Mouse (Mus musculus) left cerebral cortex, postnatal 14 days (tissue): ENCODE results near the gene Ptrh1. TPM values are rescaled to one million over a fixed set of nuclear protein-coding genes. Genes with fewer than 3 reads are reported as not detected.

Experiments
- DNase-seq, 2 experiments: peaks; one replicate each; pipeline ENCODE4 v3.0.0; 2021 to 2022; ENCODE audit warnings: low spot score in 2 of 2, mixed read lengths in 1 of 2
- intact Hi-C: fragments of 180-260 bp; cut with DNase I; formaldehyde crosslinking; loops from one replicate; pipeline ENCODE4 v1.15.1; 2025
- total RNA-seq, 2 experiments: library from RNA; stranded (reverse); gene quantifications; 2 replicates each; pipeline ENCODE4 v1.2.3; 2021

Gene Ptrh1
- total RNA-seq, 2 experiments from 2014 or later = 6.1 to 7.6 TPM

DNA sequence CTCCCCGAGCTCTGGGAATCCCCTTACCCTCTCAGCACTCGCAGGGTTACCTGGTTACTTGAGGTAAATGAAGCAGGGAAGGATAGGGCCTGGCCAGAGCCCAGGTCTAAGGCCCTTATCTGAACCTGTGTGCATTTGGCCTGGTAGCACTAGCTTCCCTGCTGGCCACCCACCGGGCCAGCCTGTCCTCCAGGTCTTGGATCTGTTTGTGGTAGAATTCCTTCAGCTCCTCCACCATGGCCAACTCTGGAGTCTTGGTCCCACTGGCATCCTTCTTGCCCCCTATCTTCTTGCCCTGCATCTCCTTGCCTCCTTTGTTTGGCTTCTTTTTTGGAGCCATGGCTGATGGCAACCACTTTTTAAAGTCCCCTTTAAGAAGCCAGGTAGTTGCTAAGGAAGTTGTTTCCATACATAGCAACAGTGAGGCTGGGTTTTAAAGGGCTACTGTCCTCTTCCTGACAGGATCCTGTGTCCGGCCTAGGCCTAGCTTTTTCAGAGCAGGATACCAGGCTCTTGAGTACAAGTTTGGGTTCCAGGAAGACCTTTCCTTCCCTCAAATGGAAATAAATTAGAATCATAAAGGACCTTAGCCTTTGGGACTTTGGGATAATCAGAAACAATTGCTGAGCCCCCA lies 8.6 kb downstream of the Ptrh1 start, which contains the start of gene Cfap157:
Gene Cfap157, minus strand, starts transcription at position 381 of the 634 bp plus-strand sequence.
- intact Hi-C loops = loop anchor here (2.0 kb wide), 1 partner anchor 71 kb away; no protein-coding TSS in a partner anchor
- peak; percentile 39 to 61 for DNase-seq

GRCm38 (mm10) chr2:32787176-32787575 lies 11.6 kb downstream of the Ptrh1 start:
- intact Hi-C loops = no loop called here
- DNase-seq = peak in 1 of 2 experiments; percentile 48

DNA sequence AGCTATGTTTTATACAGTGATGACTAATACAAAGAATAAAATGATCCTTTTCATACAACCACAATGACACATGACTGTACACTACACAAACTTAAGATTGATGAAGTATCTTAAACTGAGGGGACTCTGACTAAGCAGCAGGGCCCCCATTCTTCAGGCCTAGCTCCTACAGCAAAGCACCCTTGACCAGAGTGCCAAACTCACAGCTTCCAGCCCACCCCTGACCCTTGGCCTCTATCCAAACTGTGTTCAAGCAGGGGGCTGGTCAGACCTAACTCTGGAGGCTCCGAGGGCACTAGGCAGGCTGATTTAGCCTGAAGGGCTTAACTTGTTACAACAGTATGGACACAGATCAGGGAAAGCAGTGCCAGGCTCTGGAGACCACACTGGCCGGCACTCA lies 13.0 kb downstream of the Ptrh1 start:
- DNase-seq = no peak
- intact Hi-C loops = no loop called here

DNA sequence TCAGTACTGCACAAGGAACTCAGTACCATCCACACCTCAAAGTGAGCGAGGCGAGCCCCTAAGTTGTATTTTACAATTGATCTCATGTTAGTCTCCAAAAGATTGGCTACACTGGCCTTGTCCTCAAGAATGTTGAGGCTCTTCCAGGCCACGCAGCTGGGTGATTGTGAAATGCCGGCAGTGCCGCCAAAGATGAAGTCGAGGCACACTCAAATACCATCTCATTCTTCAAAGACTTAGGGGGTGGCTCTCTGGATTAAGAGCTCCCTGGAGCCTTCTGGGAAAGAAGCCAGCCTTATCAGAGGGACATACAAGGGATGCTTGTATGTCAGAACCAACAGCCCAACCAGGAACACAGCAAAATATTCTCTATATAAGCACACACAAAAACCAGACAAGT lies 15.7 kb downstream of the Ptrh1 start:
- DNase-seq = peak in 1 of 2 experiments; percentile 47
- intact Hi-C loops = no loop called here

GRCm38 (mm10) chr2:32795748-32796418 lies 20.3 kb downstream of the Ptrh1 start:
- DNase-seq = no peak
- intact Hi-C loops = no loop called here

DNA sequence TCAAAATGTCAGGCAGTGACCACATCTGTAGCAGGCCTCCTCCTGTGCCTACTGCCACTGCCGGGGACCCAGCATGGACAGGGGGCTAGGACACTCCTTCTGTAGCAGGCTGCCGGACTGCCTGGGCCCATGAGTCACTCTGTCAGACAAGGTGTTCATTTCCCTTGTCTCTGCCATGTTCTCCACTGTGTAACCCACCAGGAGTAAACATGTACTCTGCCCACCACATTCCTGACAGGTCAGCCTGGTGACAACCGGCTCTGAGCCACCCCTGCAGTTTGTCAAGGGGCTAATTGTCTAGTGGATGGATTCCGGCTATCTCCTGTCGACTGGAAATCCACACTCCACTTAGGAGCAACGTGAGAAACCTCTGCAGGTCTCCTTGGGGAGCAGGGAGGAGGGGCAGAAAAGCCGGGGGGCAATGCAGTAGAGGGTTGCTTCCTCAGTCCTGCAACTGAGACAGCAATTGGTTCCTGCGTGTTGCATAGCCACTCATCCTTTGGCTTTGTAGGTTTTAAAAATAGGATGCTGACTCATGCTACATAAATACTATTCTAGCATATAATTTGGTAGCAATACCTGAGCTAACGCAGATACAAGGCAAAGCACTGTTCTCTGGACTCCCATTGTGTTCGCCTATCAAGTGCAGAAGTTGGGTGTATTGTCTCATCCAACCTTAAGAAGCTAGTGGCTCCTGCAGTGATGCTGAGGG lies 22.8 kb downstream of the Ptrh1 start:
- intact Hi-C loops = no loop called here
- DNase-seq = peak in 1 of 2 experiments; percentile 72

GRCm38 (mm10) chr2:32808816-32809566 lies 33.4 kb downstream of the Ptrh1 start:
- intact Hi-C loops = no loop called here
- no peak for DNase-seq

GRCm38 (mm10) chr2:32811959-32812358 lies 36.4 kb downstream of the Ptrh1 start:
- DNase-seq = no peak
- intact Hi-C loops = no loop called here

DNA sequence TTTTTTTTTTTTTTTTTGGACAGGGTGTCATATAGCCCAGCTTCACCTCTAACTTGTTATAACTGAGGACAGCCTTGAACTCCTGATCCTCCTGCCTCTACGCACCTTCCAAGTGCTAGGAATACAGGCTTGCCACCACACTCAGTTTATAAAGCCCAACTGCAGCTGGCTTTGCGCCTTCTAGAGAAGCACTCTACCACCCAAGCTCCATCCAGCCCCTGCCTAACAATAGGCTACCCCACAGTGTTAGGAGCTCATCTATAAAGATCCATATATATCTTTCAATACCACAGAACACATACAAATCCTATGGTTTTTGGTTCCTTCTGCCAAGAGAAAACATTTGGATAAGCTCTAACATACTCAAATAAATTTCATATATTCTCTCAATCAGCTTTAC lies 40.9 kb downstream of the Ptrh1 start:
- no peak for DNase-seq
- intact Hi-C loops = loop anchor here (5.0 kb wide), 1 partner anchor 36 kb away; no protein-coding TSS in a partner anchor

DNA sequence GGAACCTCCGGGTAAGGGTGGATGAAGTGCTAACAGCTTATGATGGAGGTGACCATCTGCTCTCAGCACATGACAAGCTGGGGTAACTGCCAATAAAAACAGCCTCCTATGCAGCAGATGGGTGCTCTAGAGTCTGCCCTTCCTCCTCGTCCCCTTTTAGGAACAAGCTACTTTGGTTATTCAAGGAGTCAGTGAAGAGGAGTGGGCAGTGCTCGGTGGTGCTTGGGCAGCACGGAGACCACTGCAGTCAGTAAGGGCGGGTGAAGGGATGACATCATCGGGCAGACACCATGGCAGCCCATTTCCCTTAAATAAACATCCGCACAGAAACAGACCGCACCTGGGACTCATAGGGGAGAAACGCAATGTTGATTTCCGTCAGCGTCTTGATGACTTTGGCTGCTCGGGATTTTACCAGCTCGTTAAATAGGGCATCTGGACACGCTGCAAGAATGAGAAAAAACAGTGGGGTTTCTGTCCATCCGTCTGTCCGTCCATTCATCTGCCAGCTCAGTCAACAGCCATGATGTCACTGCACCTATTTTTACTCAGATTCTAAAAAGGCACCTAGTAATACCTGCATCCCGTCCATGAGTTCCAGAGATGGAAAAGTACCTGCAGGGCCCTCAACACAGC lies 41.5 kb downstream of the Ptrh1 start:
- DNase-seq = peak; percentile 65 to 88
- intact Hi-C loops = loop anchor here (5.0 kb wide), 1 partner anchor 35 kb away; no protein-coding TSS in a partner anchor

GRCm38 (mm10) chr2:32817589-32817988 lies 42.0 kb downstream of the Ptrh1 start:
- intact Hi-C loops = loop anchor here (5.0 kb wide), 1 partner anchor 35 kb away; no protein-coding TSS in a partner anchor
- no peak for DNase-seq

- intact Hi-C loops = loop anchor here (5.0 kb wide), 1 partner anchor 34 kb away; no protein-coding TSS in a partner anchor
- DNase-seq = no peak
Observed at GRCm38 (mm10) chr2:32818208-32818607, 42.6 kb downstream of the Ptrh1 start.

DNA sequence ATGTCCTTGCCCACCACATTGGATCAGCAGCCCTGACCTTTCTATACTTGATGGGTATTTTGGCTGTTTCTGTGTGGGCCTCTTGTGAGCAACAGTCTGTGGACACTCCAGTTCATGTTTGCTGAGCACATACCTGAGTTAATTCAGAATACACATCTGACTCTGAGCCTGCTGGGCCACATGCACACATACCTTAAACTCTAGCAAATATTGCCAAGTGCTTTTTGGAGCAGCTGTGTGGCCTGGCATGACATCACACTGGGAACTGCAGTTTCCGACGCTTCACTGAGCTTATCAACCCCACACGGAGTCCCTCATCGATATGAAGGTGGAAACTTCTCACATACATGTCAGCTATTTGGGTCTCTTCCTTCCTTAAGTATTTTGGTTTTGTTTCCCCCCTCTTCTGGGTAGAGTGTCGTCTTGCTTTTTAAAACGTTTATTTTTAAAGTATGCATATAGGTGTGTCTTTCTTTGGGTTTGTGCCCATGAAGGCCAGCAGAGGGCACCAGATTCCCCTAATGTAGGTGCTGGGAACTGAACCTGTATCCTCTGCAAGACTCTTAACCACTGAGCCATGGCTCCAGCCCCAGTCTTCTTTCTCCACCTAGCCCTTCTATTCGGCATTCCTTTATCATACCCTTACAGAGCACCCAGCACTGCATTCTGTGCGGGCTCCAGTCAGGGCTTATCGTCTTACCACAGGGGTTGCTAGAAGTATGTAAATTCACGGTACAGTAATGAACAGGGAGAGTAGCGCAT lies 45.6 kb downstream of the Ptrh1 start:
- intact Hi-C loops = no loop called here
- no peak for DNase-seq

DNA sequence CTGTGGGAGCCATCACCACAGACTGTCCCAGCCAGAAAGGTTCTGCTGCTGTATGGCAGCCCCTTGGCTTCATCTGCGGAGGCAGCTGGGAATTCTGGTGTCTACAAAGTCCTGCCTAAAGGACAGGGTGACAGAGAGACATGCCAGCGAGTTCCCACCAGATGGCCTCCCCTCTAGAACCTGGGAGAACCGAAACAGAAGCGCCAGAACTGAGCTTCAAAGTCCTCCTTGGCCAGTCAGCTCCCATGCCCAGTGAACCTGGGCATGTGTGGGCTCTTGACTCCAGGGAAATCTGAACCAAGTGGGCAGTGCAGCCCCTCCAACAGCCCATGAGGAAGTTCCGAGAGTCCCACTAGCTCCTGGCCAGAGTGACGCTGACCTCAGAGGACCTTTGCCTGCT lies 47.1 kb downstream of the Ptrh1 start:
- no peak for DNase-seq
- intact Hi-C loops = no loop called here

DNA sequence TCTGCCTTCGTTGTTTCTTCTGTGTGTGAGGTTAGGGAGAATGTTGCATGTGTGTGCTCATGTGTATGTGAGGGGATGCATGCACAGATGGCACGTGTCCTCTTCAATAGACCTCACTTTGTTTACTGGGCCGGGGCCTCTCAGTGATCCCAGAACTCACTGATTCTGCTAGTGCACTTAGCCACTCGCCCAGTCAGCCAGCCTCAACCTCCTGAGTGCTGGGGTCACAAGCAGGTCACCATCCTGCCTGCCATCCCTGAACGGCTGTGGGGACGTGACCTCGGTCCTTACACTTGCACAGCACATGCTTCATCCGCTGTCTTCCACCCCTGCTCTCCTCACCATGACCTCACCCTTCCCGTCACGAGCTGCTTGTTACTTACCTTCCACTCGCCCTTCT lies 47.6 kb downstream of the Ptrh1 start:
- no peak for DNase-seq
- intact Hi-C loops = no loop called here

- intact Hi-C loops = no loop called here
- no peak for DNase-seq
Observed at GRCm38 (mm10) chr2:32823579-32824154, 48.1 kb downstream of the Ptrh1 start.

GRCm38 (mm10) chr2:32824181-32824580 lies 48.6 kb downstream of the Ptrh1 start:
- no peak for DNase-seq
- intact Hi-C loops = no loop called here

- no peak for DNase-seq
- intact Hi-C loops = no loop called here
Observed at GRCm38 (mm10) chr2:32824778-32825177, 49.2 kb downstream of the Ptrh1 start.
